Mouse (Mus musculus) lung, adult 2 months (tissue): ENCODE measurements around the gene Itga3.

ENCODE experiments used
- CTCF ChIP-seq: fragments of 200-500 bp; IDR thresholded peaks from 2 replicates; pipeline ENCODE4 v1.5.1; 2011; ENCODE audit warnings: mild to moderate bottlenecking, low read length, control low read depth; ENCODE audit not compliant: insufficient read depth
- POLR2A ChIP-seq: fragments of 200-500 bp; IDR thresholded peaks from 2 replicates; pipeline ENCODE4 v1.6.1; 2011; ENCODE audit warnings: low read depth, mild to moderate bottlenecking, control low read depth, low read length, borderline replicate concordance; ENCODE audit errors: extremely low read depth

DNA sequence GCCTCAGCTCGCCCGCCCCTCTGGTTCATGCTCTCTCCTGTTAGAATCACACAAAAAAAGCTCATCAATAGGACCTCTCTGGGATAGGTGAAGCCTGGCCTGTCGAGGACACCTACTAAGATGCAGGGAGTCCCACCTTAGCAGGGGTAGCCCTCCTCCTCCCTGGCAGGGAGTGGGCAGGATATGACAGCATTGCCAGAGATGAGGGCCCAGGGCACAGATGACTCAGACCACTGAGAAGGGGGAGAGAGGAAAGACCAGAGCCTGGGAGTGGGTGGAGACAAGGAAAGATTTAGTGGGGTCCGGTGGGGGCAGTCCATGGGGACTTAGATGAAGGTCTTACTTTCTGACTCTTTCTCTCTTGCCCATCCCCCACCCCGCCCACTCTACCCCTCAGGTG, 9.6 kb upstream of the Itga3 start:
- TF ChIP-seq CTCF: no peak
- no peak for TF ChIP-seq POLR2A
